Mouse (Mus musculus): ENCODE data around the gene Gpx1.
"Not testable (repeated sequence)": the region's sequence is repeated elsewhere in the genome, so short reads cannot be mapped to it uniquely, and the experiment has no call there.

Gpx1 gene

DNA sequence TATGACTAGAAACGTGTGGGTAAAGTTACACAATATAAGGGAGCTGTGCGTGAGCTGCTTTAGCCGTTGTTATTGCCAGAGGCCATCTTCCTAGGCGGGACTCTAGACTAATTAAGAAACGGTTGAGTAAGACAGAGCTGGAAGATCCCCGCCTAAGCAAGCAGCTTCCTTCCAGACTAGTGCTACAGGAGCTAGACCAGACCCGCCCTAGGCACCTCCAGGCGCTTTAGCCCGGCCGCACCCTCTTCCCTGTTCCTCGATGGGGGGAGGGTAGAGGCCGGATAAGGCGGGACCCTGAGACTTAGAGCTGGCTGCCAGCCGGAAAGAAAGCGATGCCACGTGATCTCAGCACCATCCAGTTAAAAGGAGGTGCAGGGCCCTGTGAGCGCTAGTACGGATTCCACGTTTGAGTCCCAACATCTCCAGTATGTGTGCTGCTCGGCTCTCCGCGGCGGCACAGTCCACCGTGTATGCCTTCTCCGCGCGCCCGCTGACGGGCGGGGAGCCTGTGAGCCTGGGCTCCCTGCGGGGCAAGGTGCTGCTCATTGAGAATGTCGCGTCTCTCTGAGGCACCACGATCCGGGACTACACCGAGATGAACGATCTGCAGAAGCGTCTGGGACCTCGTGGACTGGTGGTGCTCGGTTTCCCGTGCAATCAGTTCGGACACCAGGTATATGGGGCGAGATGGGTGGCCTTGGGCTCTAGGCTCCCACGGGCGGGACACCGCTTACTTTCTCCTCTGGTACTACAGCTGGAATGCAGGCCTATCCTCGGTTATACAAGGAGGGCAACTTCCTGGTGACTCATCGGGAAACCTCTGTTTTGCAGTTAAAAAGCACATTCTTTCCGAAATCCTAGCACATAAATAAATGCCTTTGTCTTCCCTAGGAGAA lies at the start of gene Gpx1:
TSS of gene Gpx1 (plus strand) at position 18 of the 896 bp plus-strand sequence.
- DNase-seq (ENCODE audit: low spot score), result peak; percentile 97

GRCm38 (mm10) chr9:108289347-108289746 lies 49.4 kb upstream of the Gpx1 start:
- DNase-seq (ENCODE audit: low spot score), result no peak

DNA sequence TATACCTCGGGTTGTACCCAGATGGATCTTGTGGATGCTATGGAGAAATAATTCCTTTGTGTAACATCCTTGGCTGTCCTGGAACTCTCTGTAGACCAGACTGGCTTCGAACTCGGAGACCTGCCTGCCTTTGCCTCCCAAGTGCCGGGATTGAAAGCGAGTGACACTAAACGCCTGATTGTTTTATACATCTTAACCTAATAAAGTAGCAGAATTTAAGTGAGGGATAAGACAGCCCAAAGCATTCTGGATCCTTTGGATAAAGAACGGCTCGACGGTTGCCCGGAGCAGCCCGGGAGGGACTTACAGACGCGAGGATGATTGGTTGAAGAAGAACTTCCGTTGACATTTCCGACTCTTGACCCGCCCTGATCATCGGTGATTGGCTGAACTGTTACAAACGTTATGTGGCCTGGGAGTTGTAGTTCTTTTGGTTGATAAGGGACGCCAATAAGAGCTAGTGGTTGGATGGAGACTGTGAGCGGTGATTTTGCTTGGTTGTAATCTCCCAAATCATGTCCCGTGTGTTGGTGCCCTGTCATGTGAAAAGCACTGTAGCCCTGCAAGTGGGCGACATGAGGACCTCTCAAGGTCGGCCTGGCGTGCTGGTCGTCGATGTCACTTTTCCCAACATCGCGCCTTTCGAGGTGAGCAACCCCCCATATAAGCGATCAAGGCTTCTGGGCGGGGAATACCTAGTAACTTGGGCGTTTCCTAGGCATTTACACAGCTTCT lies 48.5 kb upstream of the Gpx1 start, which contains the start of gene Nicn1:
TSS of gene Nicn1 (plus strand) at position 414 of the 735 bp plus-strand sequence.
- DNase-seq (ENCODE audit: low spot score), result peak; percentile 95

DNA sequence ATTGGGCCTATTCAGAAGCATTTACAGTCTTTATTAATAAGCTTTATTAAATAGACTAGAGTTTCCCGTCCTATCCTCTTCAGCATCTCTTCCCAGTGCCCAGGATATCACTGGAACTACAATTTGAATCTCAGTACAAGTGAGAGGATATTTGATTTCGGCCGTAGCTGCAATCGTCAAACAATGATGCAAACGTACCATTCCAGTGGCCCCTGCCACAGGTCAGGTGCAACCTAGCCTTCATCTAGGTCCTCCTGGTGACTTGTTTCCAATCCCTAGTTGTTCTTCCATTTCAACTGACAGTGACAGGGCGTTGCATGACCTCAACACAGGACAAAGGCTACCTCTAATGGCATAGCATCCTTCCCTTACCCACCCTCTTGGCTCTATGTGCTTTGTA lies 47.9 kb upstream of the Gpx1 start:
- no peak for DNase-seq (ENCODE audit: low spot score)

DNA sequence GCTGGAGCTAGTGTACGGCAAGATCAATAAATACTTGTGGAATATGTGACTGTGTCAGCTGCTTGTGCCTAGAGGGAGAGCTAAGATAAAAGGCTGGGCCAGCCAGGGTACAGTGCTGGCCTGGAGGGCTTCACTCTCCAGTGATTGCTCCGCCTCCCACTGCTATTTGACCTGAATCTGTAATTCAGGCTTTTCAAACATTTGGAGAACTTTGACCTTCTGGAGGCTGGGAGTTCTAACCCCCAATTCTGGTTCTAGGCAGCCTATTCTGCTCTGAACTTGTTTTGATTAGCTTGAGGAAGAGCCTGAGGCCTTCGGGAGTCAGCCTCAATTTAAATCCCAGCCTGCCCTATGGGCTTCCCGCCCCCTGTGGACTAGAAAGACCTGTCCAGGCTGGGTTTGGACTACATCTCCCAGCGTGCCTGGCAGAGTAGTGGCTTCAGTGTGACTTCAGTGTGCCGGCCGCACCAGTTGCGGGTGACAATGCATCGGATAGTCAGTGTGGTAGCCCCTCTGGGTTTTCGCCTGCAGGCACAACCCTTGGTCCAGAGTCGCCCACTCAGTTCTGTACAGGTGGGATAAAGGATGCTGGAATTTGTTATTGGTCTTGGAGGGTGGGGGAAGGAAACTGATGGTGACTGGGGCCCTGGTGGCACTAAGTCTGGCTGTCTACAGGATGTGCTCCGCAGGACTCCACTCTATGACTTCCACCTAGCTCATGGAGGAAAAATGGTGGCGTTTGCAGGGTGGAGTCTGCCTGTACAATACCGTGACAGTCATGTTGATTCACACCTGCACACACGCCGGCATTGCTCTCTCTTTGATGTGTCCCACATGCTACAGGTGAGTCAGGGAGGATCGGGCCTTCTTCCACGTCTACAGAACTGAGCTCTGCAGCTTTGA lies 42.0 kb upstream of the Gpx1 start, which contains the start of gene Amt:
TSS of gene Amt (plus strand) at position 401 of the 903 bp plus-strand sequence.
- peak; percentile 44 for DNase-seq (ENCODE audit: low spot score)

- no peak for DNase-seq (ENCODE audit: low spot score)
Measured at GRCm38 (mm10) chr9:108301853-108302252, 36.9 kb upstream of the Gpx1 start.

- no peak for DNase-seq (ENCODE audit: low spot score)
Measured at GRCm38 (mm10) chr9:108304716-108305115, 34.0 kb upstream of the Gpx1 start.

DNA sequence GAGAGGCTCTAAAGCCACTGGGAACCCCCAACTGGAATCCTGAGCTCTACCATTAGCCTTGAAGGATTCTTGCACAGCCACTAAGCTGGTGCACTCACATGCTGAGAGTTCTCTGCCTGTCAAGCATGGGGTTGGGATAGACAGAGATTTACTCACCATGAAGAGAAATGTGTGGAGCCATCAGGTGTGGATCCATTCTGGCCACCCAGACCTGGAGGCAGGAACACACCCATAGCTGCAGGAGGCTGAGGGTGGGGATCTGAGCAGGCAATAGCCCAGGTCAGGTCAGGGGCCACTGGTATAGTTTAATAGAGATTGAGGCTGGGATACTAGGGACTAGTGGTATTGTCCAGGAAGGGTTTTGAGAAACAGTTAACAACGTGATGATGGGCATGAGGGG lies 33.5 kb upstream of the Gpx1 start:
- DNase-seq (ENCODE audit: low spot score), result no peak

DNA sequence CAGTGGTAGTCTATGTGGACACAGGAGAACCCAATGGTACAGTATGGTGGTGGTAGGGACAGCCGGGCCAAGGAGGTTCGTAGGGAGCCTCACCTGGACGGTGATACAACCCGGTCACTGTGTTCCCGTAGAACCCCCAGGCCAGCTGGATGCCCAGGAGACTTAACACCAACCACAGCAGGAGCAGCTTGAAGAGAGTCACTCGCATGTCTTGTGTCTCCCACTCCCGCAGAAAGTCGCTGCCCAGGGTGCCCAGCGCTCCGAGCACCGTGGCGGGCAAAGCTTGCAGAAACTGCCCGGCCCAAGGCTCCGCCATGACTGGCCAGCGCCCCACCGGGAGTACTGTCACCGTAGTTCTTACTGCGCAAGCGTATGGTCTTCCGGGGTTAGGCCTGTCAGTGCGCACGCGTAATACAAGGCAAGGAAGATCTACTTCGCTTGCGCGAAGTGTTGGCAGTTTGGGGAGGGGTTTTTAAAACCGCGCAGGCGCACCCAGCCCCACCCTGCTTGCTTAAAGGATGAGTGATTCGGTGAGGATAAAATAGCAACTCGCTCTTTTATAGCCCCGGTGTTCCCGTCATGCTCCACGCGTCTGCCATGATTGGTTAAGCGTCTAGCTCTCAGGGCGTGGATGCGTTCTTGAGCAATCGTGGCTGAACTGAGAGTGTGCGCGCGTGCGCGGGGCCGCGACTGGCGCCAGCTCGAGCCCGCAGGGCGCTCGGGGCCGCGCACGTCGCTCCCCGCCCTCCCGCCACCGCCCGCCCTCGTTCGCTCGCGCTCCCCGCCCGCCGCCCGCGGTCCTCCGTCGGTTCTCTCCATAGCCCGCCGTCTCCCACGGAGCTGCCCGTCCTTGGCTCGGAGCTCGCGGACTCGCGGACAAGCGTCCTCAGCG lies 32.8 kb upstream of the Gpx1 start, which contains the start of the genes Rhoa and Tcta:
TSS of gene Rhoa (plus strand) at position 501 of the 892 bp plus-strand sequence.
TSS of gene Tcta (minus strand) at position 532 of the 892 bp plus-strand sequence.
- peak; percentile 100 for DNase-seq (ENCODE audit: low spot score)

GRCm38 (mm10) chr9:108306571-108306980 lies 32.1 kb upstream of the Gpx1 start:
- peak; percentile 63 for DNase-seq (ENCODE audit: low spot score)

DNA sequence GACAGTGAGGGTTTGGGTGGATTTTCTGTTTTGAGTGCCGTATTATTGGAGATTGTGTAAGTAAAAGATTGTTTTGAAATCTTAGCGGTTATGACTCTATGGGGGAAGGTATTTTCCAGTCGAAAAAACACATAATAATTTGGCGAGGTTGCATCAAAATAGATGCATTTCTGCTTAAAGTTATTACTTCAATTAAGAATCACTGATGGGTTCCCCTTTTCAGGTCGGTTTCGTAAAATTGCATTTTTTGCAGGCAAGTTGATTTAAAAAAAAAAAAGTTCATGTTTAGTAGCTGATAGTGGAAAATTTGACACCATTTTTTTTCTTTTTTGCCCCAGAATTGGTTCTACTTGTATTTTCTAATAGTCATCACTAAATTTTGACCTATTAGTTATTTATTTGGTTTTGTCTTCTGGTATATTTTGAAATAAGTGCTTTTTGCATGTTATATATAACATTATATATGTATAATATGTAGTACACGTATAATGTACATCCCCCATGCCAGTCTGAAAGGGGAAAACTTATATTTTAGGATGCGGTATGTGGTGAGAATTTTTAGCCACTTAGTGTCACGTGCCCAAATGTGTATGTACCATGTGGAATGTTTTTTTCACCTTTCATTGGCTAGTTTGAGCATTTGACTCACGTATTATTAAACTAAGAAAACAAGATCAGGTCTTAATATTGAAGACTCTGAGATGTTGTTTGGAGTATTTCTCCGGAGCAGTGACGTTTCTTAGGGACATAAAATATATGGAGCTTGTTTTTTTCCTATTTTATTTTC lies 31.5 kb upstream of the Gpx1 start:
- DNase-seq (ENCODE audit: low spot score), result no peak

- DNase-seq (ENCODE audit: low spot score), result no peak
Measured at GRCm38 (mm10) chr9:108308141-108308540, 30.6 kb upstream of the Gpx1 start.

DNA sequence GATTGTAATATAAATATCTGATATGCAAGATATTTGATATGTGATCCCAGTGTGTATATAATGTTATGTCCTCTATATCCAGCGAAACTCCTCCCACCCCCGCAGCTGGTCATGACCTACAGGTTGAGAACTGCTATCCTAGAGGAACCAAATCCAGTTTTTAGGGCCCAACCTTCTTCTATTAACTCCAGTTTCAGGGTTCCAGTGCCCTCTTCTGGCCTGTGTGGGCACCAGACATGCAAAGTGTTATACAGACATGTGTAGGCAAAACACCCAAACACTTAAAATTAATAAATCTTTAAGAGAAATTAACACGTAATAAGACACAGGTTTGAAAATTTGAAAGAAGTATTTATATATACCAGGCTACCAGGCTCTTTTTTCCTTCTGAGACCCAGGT lies 21.1 kb upstream of the Gpx1 start:
- DNase-seq (ENCODE audit: low spot score), result no peak

- no peak for DNase-seq (ENCODE audit: low spot score)
Measured at GRCm38 (mm10) chr9:108318462-108318861, 20.2 kb upstream of the Gpx1 start.

- DNase-seq (ENCODE audit: low spot score), result not testable (repeated sequence)
Measured at GRCm38 (mm10) chr9:108322054-108322453, 16.6 kb upstream of the Gpx1 start.

- no peak for DNase-seq (ENCODE audit: low spot score)
Measured at GRCm38 (mm10) chr9:108324784-108325183, 13.9 kb upstream of the Gpx1 start.

GRCm38 (mm10) chr9:108325811-108326210 lies 12.9 kb upstream of the Gpx1 start:
- DNase-seq (ENCODE audit: low spot score), result no peak

- DNase-seq (ENCODE audit: low spot score), result no peak
Measured at GRCm38 (mm10) chr9:108337848-108338550, 704 bp upstream of the Gpx1 start.

DNA sequence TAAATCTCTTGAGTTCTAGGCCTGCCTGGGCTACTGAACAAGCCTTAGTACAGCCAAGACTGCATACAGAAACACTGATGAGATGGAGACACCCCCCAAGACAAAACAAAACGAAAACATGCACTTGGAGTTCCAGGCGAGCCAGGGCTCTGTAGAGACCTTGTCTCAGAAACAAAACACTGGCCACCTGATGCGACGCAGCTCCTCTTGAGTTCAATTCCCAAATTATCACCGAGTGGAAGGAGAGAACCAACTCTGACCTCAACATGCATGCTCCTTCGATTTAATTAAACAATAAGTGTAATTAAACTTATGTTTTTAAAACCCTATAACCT lies 185 bp upstream of the Gpx1 start:
- DNase-seq (ENCODE audit: low spot score), result no peak
